Mouse (Mus musculus) spleen, adult 2 months (tissue): Measurements from ENCODE around the gene Btbd35f17. TPM values are rescaled to one million over a fixed set of nuclear protein-coding genes. Genes with fewer than 3 reads are reported as not detected.
"Not testable (repeated sequence)": the region's sequence is repeated elsewhere in the genome, so short reads cannot be mapped to it uniquely, and the experiment has no call there.

ENCODE experiments used
- DNase-seq, 2 experiments: peaks; one replicate each; pipeline versions ENCODE4 v3.0.0 to v3.0.0-alpha.2; 2012 to 2021; ENCODE audit warnings: low spot score in 2 of 2, low read depth in 1 of 2
- H3K27ac ChIP-seq: fragments of 200-500 bp; 2 replicates; pipeline ENCODE4 v1.5.1; 2012; ENCODE audit warnings: low read length, inconsistent platforms; ENCODE audit not compliant: insufficient read depth
- H3K27me3 ChIP-seq: fragments of 200-500 bp; 2 replicates; pipeline ENCODE4 v1.6.1; 2012; ENCODE audit warnings: mild to moderate bottlenecking, moderate library complexity, low read length, inconsistent platforms; ENCODE audit not compliant: control insufficient read depth, insufficient read depth
- H3K36me3 ChIP-seq: fragments of 200-500 bp; 2 replicates; pipeline ENCODE4 v1.6.1; 2012; ENCODE audit warnings: mild to moderate bottlenecking, low read length, inconsistent platforms; ENCODE audit not compliant: control insufficient read depth, insufficient read depth
- H3K4me1 ChIP-seq: fragments of 200-500 bp; 2 replicates; pipeline ENCODE4 v1.6.1; 2011; ENCODE audit warnings: inconsistent platforms; ENCODE audit not compliant: control insufficient read depth, insufficient read depth, insufficient read length
- H3K4me3 ChIP-seq: fragments of 200-500 bp; 2 replicates; pipeline ENCODE4 v1.5.1; 2011; ENCODE audit warnings: mild to moderate bottlenecking, inconsistent platforms; ENCODE audit not compliant: insufficient read depth, insufficient read length; ENCODE audit errors: extremely low read depth
- WGBS: fragments of 180-500 bp; shearing (Covaris S2); methylation state at CpG from one replicate; pipeline ENCODE4 v1.1.7; 2018; 5-methylcytosine and 5-hydroxymethylcytosine counted together
- polyA plus RNA-seq: library from polyadenylated mRNA; depleted of rRNA; stranded (reverse); fragments of >200 nt; gene quantifications from 2 replicates; pipeline ENCODE4 v1.2.3, GENCODE M21; 2012; rRNA removed

Btbd35f17 gene
- polyA plus RNA-seq, result not detected in 2 replicates

DNA sequence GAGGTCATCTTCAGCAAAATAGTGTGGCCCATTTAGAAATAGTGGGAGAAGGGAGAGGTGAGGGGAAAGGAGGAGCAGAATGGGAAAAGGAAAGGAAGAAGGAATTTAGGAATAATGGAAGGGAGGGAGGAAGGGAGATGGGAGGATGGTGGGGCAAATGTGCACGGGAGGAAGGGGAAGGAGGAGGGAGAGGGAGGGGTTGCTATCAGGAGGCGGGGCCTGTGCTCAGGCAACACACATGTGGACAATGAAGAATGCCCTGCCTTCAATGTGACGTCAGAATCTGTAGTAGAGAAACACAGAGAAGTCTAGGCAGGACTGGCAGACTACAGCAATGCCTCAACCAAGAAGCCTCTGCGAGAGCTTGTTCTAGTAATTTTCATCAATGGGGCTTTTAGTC, at the start of gene Btbd35f17:
Gene Btbd35f17, plus strand, starts transcription at position 301 of the 400 bp plus-strand sequence.
- 100% methylated on average over 1 of the region's 4 CpGs for WGBS
- DNase-seq, H3K27me3 ChIP-seq, H3K4me1 ChIP-seq, H3K36me3 ChIP-seq, H3K4me3 ChIP-seq, H3K27ac ChIP-seq: not testable (repeated sequence)

Other genes with a start within 250 kb of the Btbd35f17 start
- not detected in 2 replicates for gene Btbd35f28, start 174.1 kb upstream of the Btbd35f17 start, polyA plus RNA-seq
- not detected in 2 replicates for gene Btbd35f20, start 79.4 kb upstream of the Btbd35f17 start, polyA plus RNA-seq